In the genomic region with DNA sequence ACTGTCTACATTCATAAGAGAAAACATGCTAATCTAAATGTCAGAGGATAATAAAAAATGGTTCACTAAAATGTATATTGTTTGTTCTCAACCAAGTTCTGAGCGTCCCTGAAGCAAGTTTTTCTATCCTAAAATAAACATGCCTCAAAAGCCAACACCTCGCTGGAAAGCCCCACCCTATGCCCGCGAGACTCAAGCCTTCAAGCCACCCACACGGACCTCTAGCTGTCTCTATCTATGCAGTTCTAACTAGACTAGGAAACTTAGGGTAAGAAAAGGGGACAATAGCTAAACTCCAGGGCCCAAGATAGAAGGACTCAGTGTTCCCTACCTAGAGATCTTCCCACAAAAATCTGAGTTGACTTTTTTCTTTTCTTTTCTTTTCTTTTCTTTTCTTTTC, we compare ENCODE assay signal across 8 mouse cellular contexts. TPM values are rescaled to one million over a fixed set of nuclear protein-coding genes. Genes with fewer than 3 reads are reported as not detected.
DNase-seq lines count a peak whose midpoint lies in the region; ATAC-seq and TF ChIP-seq lines count a peak whose summit lies in the region.

No protein-coding gene starts in this region.

- no peaks in the 10 kb centered on the region for H3K9me3 ChIP-seq in hindbrain, postnatal 0 days (ENCODE audit: low read length)
- H3K9me3 ChIP-seq in hindbrain, embryonic 16.5 days (ENCODE audit: control insufficient read depth, low read length) = no peaks in the 10 kb centered on the region
- no peaks in the 10 kb centered on the region for H3K9me3 ChIP-seq in liver, embryonic 11.5 days (ENCODE audit: control insufficient read depth, low read length)

- TF ChIP-seq CTCF in hindbrain, postnatal 0 days (IDR thresholded peaks at IDR 0.05; ENCODE audit: low read depth) = no peak

- H3K9ac ChIP-seq in hindbrain, postnatal 0 days (replicated peaks; ENCODE audit: low read length) = no peak overlapping the region
- H3K9ac ChIP-seq in hindbrain, embryonic 16.5 days (ENCODE audit: low read depth, low read length) = no peak overlapping the region
- no peak overlapping the region for H3K9ac ChIP-seq in liver, embryonic 11.5 days (ENCODE audit: low read depth, low read length)

- ATAC-seq in hindbrain, postnatal 0 days = no peak
- no peak for ATAC-seq in hindbrain, embryonic 16.5 days
- no peak for ATAC-seq in liver, embryonic 11.5 days (replicated peaks; ENCODE audit: low FRiP score)

- no peak for DNase-seq in hindbrain, postnatal 0 days (ENCODE audit: low spot score)
- DNase-seq in 416B (ENCODE audit: low read depth) = peak; percentile 46
- peak; percentile 41 for DNase-seq in CD4-positive helper T cell, adult 2 months (ENCODE audit: low read depth, low spot score)
- DNase-seq in liver, embryonic 11.5 days (ENCODE audit: low spot score) = no peak
- DNase-seq in retina, postnatal 1 day = no peak
- no peak for DNase-seq in spleen, adult 18-20 months
- no peak for DNase-seq in layer of hippocampus, postnatal 25 days (ENCODE audit: extremely low spot score in 1 of 2, low spot score in 1 of 2)

- no peak overlapping the region for H3K4me3 ChIP-seq in hindbrain, postnatal 0 days (ENCODE audit: low read length)
- H3K4me3 ChIP-seq in hindbrain, embryonic 16.5 days (ENCODE audit: low read length) = no peak overlapping the region
- H3K4me3 ChIP-seq in liver, embryonic 11.5 days (ENCODE audit: low read depth, low read length) = peak overlapping the region; percentile 81; the same call in 1 of the 2 replicates

- no peaks in the 10 kb centered on the region for H3K4me1 ChIP-seq in hindbrain, postnatal 0 days (ENCODE audit: insufficient read depth, low read length)
- H3K4me1 ChIP-seq in hindbrain, embryonic 16.5 days (ENCODE audit: control insufficient read depth, insufficient read depth, low read depth, low read length) = peaks cover 4% of the 10 kb centered on the region
- H3K4me1 ChIP-seq in liver, embryonic 11.5 days (replicated peaks; ENCODE audit: control insufficient read depth, insufficient read depth, low read length) = peaks cover 6% of the 10 kb centered on the region; the same call in 1 of the 2 replicates

- 45% methylated on average over 5 of the region's 5 CpGs for WGBS in hindbrain, postnatal 0 days
- WGBS in hindbrain, embryonic 16.5 days = 48% methylated on average over 5 of the region's 5 CpGs
- 17% methylated on average over 5 of the region's 5 CpGs for WGBS in liver, embryonic 11.5 days

- peak overlapping the region; percentile 94 for H3K4me2 ChIP-seq in hindbrain, postnatal 0 days (ENCODE audit: low read depth, low read length)
- H3K4me2 ChIP-seq in hindbrain, embryonic 16.5 days (ENCODE audit: low read length) = no peak overlapping the region
- H3K4me2 ChIP-seq in liver, embryonic 11.5 days = peak overlapping the region; percentile 99

- no peaks in the 10 kb centered on the region for H3K27me3 ChIP-seq in hindbrain, postnatal 0 days (ENCODE audit: insufficient read depth, low read length)
- H3K27me3 ChIP-seq in hindbrain, embryonic 16.5 days (replicated peaks; ENCODE audit: control insufficient read depth, insufficient read depth, low read length) = no peaks in the 10 kb centered on the region
- H3K27me3 ChIP-seq in liver, embryonic 11.5 days (replicated peaks; ENCODE audit: control insufficient read depth, insufficient read depth, low read length) = peaks cover 5% of the 10 kb centered on the region

- H3K36me3 ChIP-seq in hindbrain, postnatal 0 days (ENCODE audit: insufficient read depth, low read length) = no peaks in the 10 kb centered on the region
- H3K36me3 ChIP-seq in hindbrain, embryonic 16.5 days (ENCODE audit: control insufficient read depth, insufficient read depth, low read length) = no peaks in the 10 kb centered on the region
- no peaks in the 10 kb centered on the region for H3K36me3 ChIP-seq in liver, embryonic 11.5 days (ENCODE audit: control insufficient read depth, insufficient read depth, low read length)

- H3K27ac ChIP-seq in hindbrain, postnatal 0 days = no peak overlapping the region
- H3K27ac ChIP-seq in hindbrain, embryonic 16.5 days (ENCODE audit: low read depth, low read length) = no peak overlapping the region
- H3K27ac ChIP-seq in liver, embryonic 11.5 days (ENCODE audit: low read depth, low read length) = no peak overlapping the region

RNA-seq across cellular contexts. Expression of gene Itga6, which starts 40.6 kb away (rescaled TPM):
- 46.7 and 50.0 TPM in 2 replicates for total RNA-seq in hindbrain, postnatal 0 days (2014; rRNA removed)
- 20.0 and 20.7 TPM in 2 replicates for polyA plus RNA-seq in hindbrain, postnatal 0 days (2015; fragmentation: Nextera tagmentation; extraction: Ambion mirVana)
- polyA plus RNA-seq in hindbrain, embryonic 16.5 days (2015; fragmentation: Nextera tagmentation; extraction: Ambion mirVana) = 21.1 and 25.5 TPM in 2 replicates
- 22.3 and 24.2 TPM in 2 replicates for polyA plus RNA-seq in liver, embryonic 11.5 days (2014; fragmentation: Nextera tagmentation; extraction: Ambion mirVana)
- 10 to 100 TPM; 27.2 to 35.7 TPM for total RNA-seq in layer of hippocampus, postnatal 25 days (2021)

Comparison
In these comparisons a context has a peak if more than half of its experiments do, and no peak if none do; other contexts are left out.
1. DNase-seq: peak in 416B (single experiment) and CD4-positive helper T cell, adult 2 months (single experiment); none in hindbrain, postnatal 0 days (single experiment), liver, embryonic 11.5 days (single experiment), retina, postnatal 1 day (single experiment), spleen, adult 18-20 months (0 of 2) and layer of hippocampus, postnatal 25 days (0 of 2).